Mouse (Mus musculus): ENCODE measurements around the gene Smim4. TPM values are rescaled to one million over a fixed set of nuclear protein-coding genes. Genes with fewer than 3 reads are reported as not detected.
A peak's percentile ranks its signal among the peaks of the same experiment; 100 is the strongest.

The Smim4 gene
- polyA plus RNA-seq, 1 experiment from 2014 or later = 127 TPM

DNA sequence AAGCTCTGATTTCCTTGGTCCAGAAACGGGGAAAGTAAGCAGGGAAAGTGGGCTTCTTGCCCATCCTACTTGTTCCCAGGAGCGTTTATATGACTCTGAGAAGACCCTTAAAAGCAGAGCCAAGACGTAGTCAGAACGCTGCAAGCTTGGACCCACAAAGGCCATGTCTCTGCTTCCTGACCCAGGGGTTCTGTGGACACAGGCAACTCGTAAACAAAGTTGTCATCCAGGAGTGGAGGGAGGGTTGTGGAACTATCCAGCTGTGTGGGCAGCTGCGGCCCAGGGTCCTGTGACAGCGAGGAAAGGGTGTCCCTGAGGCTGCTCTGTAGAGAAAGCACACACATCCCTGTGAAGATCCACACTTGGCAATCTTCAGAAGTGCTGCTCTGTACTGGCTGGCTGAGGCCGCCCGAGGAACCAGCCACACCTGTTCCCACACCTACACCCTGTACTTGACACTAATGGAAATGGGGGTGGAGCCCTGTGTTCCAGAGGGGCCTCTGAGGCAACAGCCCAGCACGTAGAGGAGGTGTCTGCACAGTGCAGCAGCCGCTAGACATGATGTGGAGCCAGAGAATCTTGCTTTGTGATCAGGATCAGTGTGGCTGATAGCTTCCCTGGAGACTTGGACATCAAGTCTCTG lies 4.4 kb upstream of the Smim4 start:
- H3K27ac ChIP-seq (ENCODE audit: low read depth, low read length) = peak overlapping the region; percentile 41; the same call in 1 of the 2 replicates
- ATAC-seq = peak; percentile 52
- no peak overlapping the region for H3K9ac ChIP-seq (ENCODE audit: low read depth, low read length)

DNA sequence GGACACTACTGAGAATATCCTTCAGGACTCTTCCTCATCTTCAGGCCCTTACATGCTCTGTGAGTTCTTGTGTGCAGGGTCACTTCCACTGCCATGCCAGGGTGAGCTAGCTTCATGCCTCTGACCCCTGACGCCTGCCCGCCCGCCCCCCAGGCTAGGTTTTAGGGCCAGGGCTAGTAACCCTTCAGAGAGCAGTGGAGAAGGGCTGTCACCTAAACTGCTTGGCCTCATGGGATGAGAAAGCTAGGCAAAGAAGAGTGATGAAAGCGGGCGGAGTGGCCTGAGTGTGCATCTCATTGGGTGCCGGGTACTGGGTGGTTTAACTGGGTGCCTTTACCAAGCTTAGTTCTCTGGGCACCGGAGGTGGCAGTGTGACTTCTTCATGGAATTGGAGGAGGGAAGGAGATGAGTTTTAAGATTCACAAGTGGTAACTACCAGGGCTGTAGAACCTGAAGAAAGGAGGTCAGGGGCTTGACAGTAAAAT lies 3.8 kb upstream of the Smim4 start:
- TF ChIP-seq CTCF (IDR thresholded peaks at IDR 0.05; ENCODE audit: low read depth) = no peak
- peaks cover 14% of the 10 kb centered on the region for H3K4me1 ChIP-seq (replicated peaks; ENCODE audit: control insufficient read depth, insufficient read depth, low read length)
- no peak overlapping the region for H3K27ac ChIP-seq (ENCODE audit: low read depth, low read length)
- H3K4me2 ChIP-seq (replicated peaks; ENCODE audit: low read depth) = peak overlapping the region; percentile 96
- H3K4me3 ChIP-seq (ENCODE audit: low read depth, low read length) = peak overlapping the region; percentile 64; the same call in 1 of the 2 replicates
- no peaks in the 10 kb centered on the region for H3K9me3 ChIP-seq (ENCODE audit: control insufficient read depth)
- ATAC-seq = no peak
- peaks cover 18% of the 10 kb centered on the region; the same call in 1 of the 2 replicates for H3K36me3 ChIP-seq (ENCODE audit: control insufficient read depth, insufficient read depth)
- no peaks in the 10 kb centered on the region for H3K27me3 ChIP-seq (replicated peaks; ENCODE audit: control insufficient read depth, insufficient read depth, low read length)
- 67% methylated on average over 7 of the region's 7 CpGs for WGBS
- no peak overlapping the region for H3K9ac ChIP-seq (ENCODE audit: low read depth, low read length)

More for the DNA sequence above, 4.4 kb upstream of the Smim4 start:
- 29% methylated on average over 11 of the region's 11 CpGs for WGBS
- no peak for TF ChIP-seq CTCF (IDR thresholded peaks at IDR 0.05; ENCODE audit: low read depth)
- Histone ChIP-seq H3K36me3 (ENCODE audit: control insufficient read depth, insufficient read depth) (peaks cover 18% of the 10 kb centered on the region; the same call in 1 of the 2 replicates), H3K4me2 (replicated peaks; ENCODE audit: low read depth) (peak overlapping the region; percentile 96), H3K9me3 (ENCODE audit: control insufficient read depth) (no peaks in the 10 kb centered on the region), H3K27me3 (replicated peaks; ENCODE audit: control insufficient read depth, insufficient read depth, low read length) (no peaks in the 10 kb centered on the region), H3K4me3 (ENCODE audit: low read depth, low read length) (no peak overlapping the region), H3K4me1 (replicated peaks; ENCODE audit: control insufficient read depth, insufficient read depth, low read length) (peaks cover 14% of the 10 kb centered on the region)

DNA sequence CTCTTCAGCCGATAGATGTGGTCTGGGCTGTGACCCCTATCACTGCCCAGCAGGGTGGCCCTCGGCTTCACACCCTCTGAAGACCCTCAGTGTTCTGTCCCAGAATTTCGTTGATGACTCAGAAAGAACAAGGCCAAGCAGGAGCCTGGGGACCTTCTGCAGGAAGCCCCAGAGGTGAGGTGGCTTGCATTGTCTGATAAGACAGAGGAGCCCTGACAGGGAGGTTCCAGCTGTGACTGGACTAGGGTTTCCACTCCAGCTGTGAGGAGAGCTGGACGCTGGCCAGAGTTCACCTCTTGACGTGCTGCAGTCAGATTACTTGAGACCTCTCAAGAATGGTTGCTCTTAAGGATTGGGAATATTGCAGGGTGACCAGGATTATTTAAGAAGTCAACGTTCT lies 3.3 kb upstream of the Smim4 start:
- peak overlapping the region; percentile 64 for H3K4me3 ChIP-seq (ENCODE audit: low read depth, low read length)
- no peak for TF ChIP-seq CTCF (IDR thresholded peaks at IDR 0.05; ENCODE audit: low read depth)
- H3K4me2 ChIP-seq (replicated peaks; ENCODE audit: low read depth) = peak overlapping the region; percentile 96
- H3K9me3 ChIP-seq (ENCODE audit: control insufficient read depth) = no peaks in the 10 kb centered on the region
- no peaks in the 10 kb centered on the region for H3K27me3 ChIP-seq (replicated peaks; ENCODE audit: control insufficient read depth, insufficient read depth, low read length)
- peaks cover 14% of the 10 kb centered on the region for H3K4me1 ChIP-seq (replicated peaks; ENCODE audit: control insufficient read depth, insufficient read depth, low read length)
- H3K9ac ChIP-seq (ENCODE audit: low read depth, low read length) = no peak overlapping the region
- H3K36me3 ChIP-seq (ENCODE audit: control insufficient read depth, insufficient read depth) = peaks cover 13% of the 10 kb centered on the region; the same call in 1 of the 2 replicates
- no peak overlapping the region for H3K27ac ChIP-seq (ENCODE audit: low read depth, low read length)
- ATAC-seq = no peak
- 11% methylated on average over 6 of the region's 6 CpGs for WGBS

DNA sequence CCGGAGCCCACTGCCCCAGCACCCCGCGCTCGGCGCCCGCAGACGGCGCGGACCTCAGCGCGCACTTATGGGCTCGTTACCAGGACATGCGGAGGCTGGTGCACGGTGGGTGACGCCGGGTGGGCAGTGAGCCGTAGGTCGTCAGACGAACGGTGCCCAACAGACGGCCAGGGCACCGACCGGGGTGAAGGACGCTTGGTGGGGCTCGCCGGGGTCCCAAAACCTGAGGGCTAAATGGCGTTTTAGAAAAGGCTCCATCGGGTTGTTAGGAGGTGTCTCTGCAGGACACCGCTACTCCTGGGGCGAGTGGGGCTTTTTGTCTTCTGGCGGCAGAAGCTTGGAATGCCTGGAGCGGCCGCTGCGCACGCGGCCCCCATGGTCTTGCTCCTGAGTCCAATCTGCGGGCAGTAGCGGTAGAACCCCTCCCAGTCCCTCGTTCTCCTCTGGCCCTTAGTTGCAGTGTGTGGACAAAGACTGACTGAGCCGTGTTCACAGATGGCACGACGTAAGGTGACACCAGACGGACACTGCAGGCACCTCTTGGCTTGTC lies 2.6 kb upstream of the Smim4 start:
- no peak for ATAC-seq
- H3K27ac ChIP-seq (ENCODE audit: low read depth, low read length) = no peak overlapping the region
- no peak for TF ChIP-seq CTCF (IDR thresholded peaks at IDR 0.05; ENCODE audit: low read depth)
- peaks cover 6% of the 10 kb centered on the region; the same call in 1 of the 2 replicates for H3K36me3 ChIP-seq (ENCODE audit: control insufficient read depth, insufficient read depth)
- H3K27me3 ChIP-seq (replicated peaks; ENCODE audit: control insufficient read depth, insufficient read depth, low read length) = no peaks in the 10 kb centered on the region
- peak overlapping the region; percentile 64 for H3K4me3 ChIP-seq (ENCODE audit: low read depth, low read length)
- peak overlapping the region; percentile 96 for H3K4me2 ChIP-seq (replicated peaks; ENCODE audit: low read depth)
- H3K9me3 ChIP-seq (ENCODE audit: control insufficient read depth) = no peaks in the 10 kb centered on the region
- peaks cover 14% of the 10 kb centered on the region for H3K4me1 ChIP-seq (replicated peaks; ENCODE audit: control insufficient read depth, insufficient read depth, low read length)
- WGBS = under 1% methylated on average over 38 of the region's 43 CpGs
- peak overlapping the region; percentile 46 for H3K9ac ChIP-seq (ENCODE audit: low read depth, low read length)

DNA sequence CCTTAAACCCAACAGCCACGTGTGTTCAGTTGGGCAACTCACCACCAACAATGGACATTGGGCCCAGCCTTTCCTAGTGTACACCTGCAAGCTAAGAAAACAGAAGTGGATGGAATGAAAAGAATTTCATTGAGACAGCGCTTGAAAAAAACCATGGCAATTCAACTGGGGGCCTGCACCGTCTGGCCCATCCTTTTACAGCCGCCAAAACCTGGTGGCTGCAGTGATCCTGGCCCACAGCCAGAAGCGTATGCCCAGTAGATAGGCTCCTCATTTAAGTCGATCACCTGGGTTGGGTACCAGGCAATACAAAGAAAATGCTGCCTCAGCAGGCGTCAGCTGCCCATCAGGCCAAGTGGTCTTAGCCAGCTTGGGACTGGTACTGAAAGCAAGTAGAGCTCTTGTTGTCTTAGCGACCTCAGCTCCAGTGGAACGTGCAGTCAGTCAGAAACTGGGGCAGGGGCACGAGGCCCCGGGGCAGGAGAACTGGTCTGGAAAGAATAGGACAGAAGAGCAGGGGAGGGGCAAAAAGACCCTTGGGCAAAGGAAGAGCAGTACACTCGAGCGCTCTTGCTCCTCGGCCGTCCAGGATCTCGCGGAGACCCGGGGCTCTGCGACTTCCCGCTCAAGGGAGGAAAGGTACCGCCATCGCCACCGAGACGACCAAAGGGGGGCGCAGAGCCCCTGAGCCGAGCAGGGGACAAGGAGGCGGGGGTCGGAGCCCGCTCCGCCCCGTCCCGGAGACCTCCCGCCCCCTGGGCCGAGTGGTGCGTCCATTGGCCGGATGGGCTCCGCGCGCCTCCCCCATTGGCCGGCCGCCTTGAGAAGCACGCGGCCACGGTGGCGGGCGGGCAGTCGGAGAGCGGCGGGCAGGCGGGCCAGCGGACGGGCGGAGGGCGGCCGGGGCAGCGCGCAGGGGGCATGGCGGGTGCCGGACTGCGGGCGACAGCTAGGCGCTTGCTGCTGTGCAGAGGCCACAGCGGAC lies 1.8 kb upstream of the Smim4 start, which contains the start of gene Nt5dc2:
Nt5dc2 (plus strand) TSS at position 818 of the 985 bp plus-strand sequence.
- Histone ChIP-seq H3K4me1 (replicated peaks; ENCODE audit: control insufficient read depth, insufficient read depth, low read length) (peaks cover 14% of the 10 kb centered on the region), H3K9ac (ENCODE audit: low read depth, low read length) (peak within 1 kb of the TSS; percentile 46), H3K27me3 (replicated peaks; ENCODE audit: control insufficient read depth, insufficient read depth, low read length) (no peaks in the 10 kb centered on the region), H3K4me2 (replicated peaks; ENCODE audit: low read depth) (peak within 1 kb of the TSS; percentile 96), H3K9me3 (ENCODE audit: control insufficient read depth) (no peaks in the 10 kb centered on the region), H3K4me3 (ENCODE audit: low read depth, low read length) (peak within 1 kb of the TSS; percentile 64), H3K27ac (ENCODE audit: low read depth, low read length) (no peak within 1 kb of the TSS), H3K36me3 (ENCODE audit: control insufficient read depth, insufficient read depth) (no peaks in the 10 kb centered on the region)
- peak; percentile 39 for TF ChIP-seq CTCF (IDR thresholded peaks at IDR 0.05; ENCODE audit: low read depth)
- 4% methylated on average over 37 of the region's 63 CpGs for WGBS
- peak; percentile 31; the same call in 1 of the 2 replicates for ATAC-seq
